Mouse (Mus musculus): Measurements from ENCODE around the gene Best3. TPM values are rescaled to one million over a fixed set of nuclear protein-coding genes. Genes with fewer than 3 reads are reported as not detected.
A peak's percentile ranks its signal among the peaks of the same experiment; 100 is the strongest.
"Not testable (repeated sequence)": the region's sequence is repeated elsewhere in the genome, so short reads cannot be mapped to it uniquely, and the experiment has no call there.

Best3 gene
- polyA plus RNA-seq, 1 experiment from 2014 or later = 0.48 TPM

DNA sequence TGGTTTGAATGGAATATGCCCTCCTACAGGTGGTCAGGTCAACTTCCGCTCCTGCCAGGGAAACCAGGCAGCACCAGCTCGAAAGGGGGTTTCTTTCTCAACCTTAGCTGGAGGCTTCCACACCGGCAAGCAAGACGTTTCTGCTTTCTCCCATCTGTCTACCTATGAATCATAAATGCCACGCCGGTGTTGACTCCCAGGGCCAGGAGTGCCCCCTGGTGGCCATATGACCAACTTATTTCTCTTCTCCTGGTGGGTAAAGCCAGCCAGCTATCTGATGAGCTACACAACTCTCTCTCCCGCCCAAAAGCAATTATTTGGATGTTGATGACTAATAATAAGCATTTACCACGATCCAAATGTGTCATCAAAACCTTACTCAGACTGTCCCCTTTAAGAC is 47.7 kb downstream of the Best3 start:
- ATAC-seq (ENCODE audit: insufficient number of reproducible peaks, insufficient read depth, low FRiP score, low TSS enrichment, low read depth) = peak; percentile 44; the same call in 1 of the 2 replicates
- no peaks in the 10 kb centered on the region for H3K9me3 ChIP-seq
- 22% methylated on average over 8 of the region's 8 CpGs for WGBS

DNA sequence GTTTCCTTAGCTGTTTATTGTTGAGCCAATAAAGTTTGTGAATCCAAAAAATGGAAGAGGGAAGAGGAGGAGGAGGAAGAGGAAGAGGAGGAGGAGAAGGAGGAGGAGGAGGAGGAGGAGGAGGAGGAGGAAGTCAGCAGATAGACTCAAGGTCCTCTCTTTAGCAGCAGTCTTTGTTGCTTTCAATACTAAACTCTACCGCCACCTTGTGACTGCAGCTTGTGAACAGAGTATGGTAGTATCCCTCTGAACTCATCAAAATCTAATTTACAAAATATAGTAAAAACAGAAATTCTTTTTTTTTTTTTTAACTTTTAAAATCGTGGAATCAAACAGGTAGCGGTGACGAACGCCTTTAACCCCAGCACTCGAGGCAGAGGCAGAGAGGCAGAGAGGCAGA is 54.2 kb downstream of the Best3 start:
- Histone ChIP-seq H3K4me1 (replicated peaks) (peaks cover 13% of the 10 kb centered on the region), H3K4me2 (no peak overlapping the region), H3K27ac (no peak overlapping the region), H3K9me3 (no peaks in the 10 kb centered on the region), H3K4me3 (replicated peaks) (no peak overlapping the region), H3K36me3 (no peaks in the 10 kb centered on the region), H3K9ac (replicated peaks) (no peak overlapping the region), H3K27me3 (no peaks in the 10 kb centered on the region)
- no peak for ATAC-seq (ENCODE audit: insufficient number of reproducible peaks, insufficient read depth, low FRiP score, low TSS enrichment, low read depth)
- 72% methylated on average over 6 of the region's 6 CpGs for WGBS

More for the DNA sequence above, 47.7 kb downstream of the Best3 start:
- Histone ChIP-seq H3K9ac (replicated peaks) (no peak overlapping the region), H3K4me3 (replicated peaks) (no peak overlapping the region), H3K4me1 (replicated peaks) (peaks cover 12% of the 10 kb centered on the region), H3K4me2 (no peak overlapping the region), H3K27me3 (no peaks in the 10 kb centered on the region), H3K36me3 (no peaks in the 10 kb centered on the region), H3K27ac (no peak overlapping the region)

DNA sequence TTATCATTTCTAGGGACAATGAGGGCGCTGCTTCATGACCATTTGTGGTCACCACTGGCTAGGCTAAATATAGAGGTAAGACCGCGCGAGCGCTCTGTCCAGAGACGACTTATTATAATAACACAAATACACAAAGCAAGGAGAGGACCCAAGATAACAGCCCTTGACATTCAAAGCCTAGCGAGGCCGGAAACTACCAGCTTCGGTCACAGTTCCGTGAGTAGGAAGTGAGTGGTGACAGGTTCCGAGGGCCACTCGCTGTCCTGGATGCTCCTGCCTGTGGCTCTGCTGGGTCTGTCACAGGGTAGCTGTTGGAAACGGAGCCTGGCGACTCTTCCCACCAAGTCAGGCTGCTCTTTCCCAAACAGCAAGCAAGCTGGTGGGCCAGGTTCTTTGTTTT is 56.2 kb downstream of the Best3 start:
- no peak overlapping the region for H3K9ac ChIP-seq (replicated peaks)
- no peak for ATAC-seq (ENCODE audit: insufficient number of reproducible peaks, insufficient read depth, low FRiP score, low TSS enrichment, low read depth)

DNA sequence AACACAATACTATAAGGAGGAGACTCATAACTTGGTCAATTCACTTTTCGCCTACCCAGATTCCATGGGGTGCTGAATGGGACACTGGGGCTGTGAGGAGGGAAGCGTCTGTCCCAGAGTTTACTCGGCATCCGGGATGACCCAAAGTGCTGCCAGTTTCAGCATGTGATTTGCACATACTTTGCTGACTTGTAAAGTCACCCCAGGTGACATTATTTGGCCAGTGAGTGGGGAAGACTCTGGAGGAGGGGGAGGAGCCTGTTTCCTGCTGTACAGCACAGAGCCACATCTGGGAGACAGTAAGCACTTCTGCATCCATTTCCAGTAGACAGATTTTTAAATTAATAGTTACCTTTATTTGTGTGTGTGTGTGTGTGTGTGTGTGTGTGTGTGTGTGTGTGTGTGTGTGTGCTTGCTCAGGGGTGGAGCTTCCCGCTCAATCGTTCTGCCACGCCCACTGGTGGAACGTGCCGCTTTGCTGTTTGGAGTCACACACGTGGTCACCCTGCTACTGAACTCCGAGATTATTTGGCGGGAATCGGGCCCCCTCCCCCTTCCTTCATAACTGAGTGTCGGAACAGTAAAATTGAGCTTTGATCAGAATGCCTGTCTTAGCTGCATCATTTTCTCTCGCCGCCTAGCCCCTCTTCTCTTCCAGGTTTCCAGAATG is 57.5 kb downstream of the Best3 start:
- not testable (repeated sequence) for H3K9ac ChIP-seq (replicated peaks); H3K9me3 ChIP-seq; H3K27ac ChIP-seq; H3K36me3 ChIP-seq; ATAC-seq (ENCODE audit: insufficient number of reproducible peaks, insufficient read depth, low FRiP score, low TSS enrichment, low read depth); H3K4me3 ChIP-seq (replicated peaks); H3K27me3 ChIP-seq
- Histone ChIP-seq H3K4me2 (peak overlapping the region; percentile 37), H3K4me1 (replicated peaks) (peaks cover 30% of the 10 kb centered on the region)
- WGBS = 47% methylated on average over 14 of the region's 16 CpGs

More for the DNA sequence above, 56.2 kb downstream of the Best3 start:
- Histone ChIP-seq H3K27ac (no peak overlapping the region), H3K36me3 (no peaks in the 10 kb centered on the region), H3K4me3 (replicated peaks) (no peak overlapping the region), H3K4me1 (replicated peaks) (peaks cover 27% of the 10 kb centered on the region), H3K4me2 (no peak overlapping the region), H3K9me3 (no peaks in the 10 kb centered on the region), H3K27me3 (no peaks in the 10 kb centered on the region)
- 92% methylated on average over 14 of the region's 14 CpGs for WGBS

DNA sequence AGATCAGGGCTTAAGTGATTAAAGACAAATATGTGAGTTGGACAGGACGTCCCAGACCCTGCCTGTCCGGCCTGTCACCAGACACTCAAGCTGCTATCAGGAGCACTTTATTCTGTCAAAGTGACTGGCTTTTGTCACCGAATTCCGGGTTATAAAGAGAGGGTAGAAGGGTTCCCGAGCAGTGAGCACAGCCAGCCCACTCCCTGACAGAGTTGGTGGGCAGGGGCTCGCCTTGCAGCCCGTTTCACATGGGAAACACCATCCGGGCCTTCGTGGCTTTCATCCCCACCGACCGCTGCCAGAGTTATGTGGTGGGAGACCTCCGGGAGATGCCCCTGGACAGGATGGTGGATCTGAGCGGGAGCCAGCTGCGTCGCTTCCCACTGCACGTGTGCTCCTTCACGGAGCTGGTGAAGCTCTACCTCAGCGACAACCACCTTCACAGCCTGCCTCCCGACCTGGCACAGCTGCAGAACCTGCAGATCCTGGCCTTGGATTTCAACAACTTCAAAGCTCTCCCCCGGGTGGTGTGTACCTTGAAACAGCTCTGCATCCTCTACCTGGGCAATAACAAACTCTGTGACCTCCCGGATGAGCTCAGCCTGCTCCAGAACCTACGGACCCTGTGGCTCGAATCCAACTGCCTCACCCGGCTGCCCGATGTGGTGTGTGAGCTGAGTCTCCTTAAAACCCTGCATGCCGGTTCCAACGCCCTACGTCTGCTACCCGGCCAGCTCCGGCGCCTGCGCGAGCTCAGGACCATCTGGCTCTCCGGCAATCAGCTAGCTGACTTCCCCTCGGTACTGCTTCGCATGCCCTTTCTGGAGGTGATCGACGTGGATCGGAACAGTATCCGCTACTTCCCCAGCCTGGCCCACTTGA is 59.3 kb downstream of the Best3 start, which contains the start of gene Lrrc10:
Lrrc10 (plus strand) TSS at position 167 of the 882 bp plus-strand sequence.
- H3K9ac ChIP-seq (replicated peaks) = peak within 1 kb of the TSS; percentile 28; the same call in 1 of the 2 replicates
- no peak for ATAC-seq (ENCODE audit: insufficient number of reproducible peaks, insufficient read depth, low FRiP score, low TSS enrichment, low read depth)

DNA sequence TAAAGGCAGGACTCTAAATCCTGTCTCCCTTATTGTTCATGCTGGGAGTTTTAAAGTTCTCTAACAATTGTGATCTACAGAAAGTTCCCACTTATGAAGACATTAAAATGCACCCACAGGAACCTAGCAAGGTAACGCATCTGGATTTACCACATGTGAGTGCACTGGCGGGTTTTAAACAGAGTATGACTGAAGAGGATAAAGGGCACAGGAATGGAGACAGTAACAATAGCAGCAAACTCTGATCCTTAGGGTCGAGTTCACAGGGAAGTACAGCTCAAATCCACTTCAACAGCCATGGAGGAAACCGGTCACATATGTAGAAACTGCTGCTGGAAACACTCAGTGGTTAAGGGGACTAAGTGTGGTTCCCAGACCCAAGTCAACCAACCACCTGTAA is 63.1 kb downstream of the Best3 start:
- H3K4me3 ChIP-seq (replicated peaks) = no peak overlapping the region
- H3K4me1 ChIP-seq (replicated peaks) = peaks cover 34% of the 10 kb centered on the region
- WGBS = 82% methylated on average over 4 of the region's 4 CpGs
- no peak for ATAC-seq (ENCODE audit: insufficient number of reproducible peaks, insufficient read depth, low FRiP score, low TSS enrichment, low read depth)
- H3K36me3 ChIP-seq = peaks cover 56% of the 10 kb centered on the region
- H3K9me3 ChIP-seq = no peaks in the 10 kb centered on the region
- no peak overlapping the region for H3K4me2 ChIP-seq
- H3K27me3 ChIP-seq = no peaks in the 10 kb centered on the region
- no peak overlapping the region for H3K9ac ChIP-seq (replicated peaks)
- no peak overlapping the region for H3K27ac ChIP-seq

More for the DNA sequence above, 59.3 kb downstream of the Best3 start, which contains the start of gene Lrrc10:
- H3K27ac ChIP-seq = no peak within 1 kb of the TSS
- no peaks in the 10 kb centered on the region for H3K9me3 ChIP-seq
- peaks cover 17% of the 10 kb centered on the region for H3K36me3 ChIP-seq
- H3K4me1 ChIP-seq (replicated peaks) = peaks cover 42% of the 10 kb centered on the region
- peak within 1 kb of the TSS; percentile 16; the same call in 1 of the 2 replicates for H3K4me3 ChIP-seq (replicated peaks)
- H3K4me2 ChIP-seq = peak within 1 kb of the TSS; percentile 46
- no peaks in the 10 kb centered on the region for H3K27me3 ChIP-seq
- 35% methylated on average over 40 of the region's 40 CpGs for WGBS

DNA sequence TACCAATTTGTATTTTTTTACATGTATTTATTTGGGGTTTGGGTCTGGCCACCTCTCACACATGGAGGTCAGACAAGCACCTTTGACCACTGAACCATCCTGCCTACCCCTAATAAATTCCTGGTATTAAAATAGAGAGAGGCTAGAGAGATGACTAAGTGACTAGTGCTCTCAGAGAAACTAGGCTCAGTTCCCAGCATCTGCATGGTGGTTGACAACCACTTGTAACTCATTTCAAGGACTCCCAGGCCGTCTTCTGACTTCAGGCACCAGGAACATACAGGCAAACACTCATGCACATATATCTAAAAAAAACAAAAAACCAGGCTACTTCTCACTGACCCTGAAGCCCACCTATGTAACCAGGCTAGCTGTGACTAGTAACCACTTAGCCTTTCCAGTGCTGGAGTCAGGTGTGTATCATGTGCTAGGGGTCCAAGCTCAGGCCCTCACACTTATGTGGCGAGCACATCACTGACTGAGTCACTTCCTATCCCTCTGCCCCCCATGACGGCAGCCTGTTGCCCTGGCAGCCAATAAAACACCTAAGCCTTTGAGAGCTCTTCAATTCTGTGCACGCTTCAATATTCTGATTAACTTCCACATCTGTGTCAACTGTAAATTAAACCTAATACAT is 64.0 kb downstream of the Best3 start:
- Histone ChIP-seq H3K4me3 (replicated peaks) (no peak overlapping the region), H3K27ac (no peak overlapping the region), H3K9ac (replicated peaks) (no peak overlapping the region), H3K9me3 (no peaks in the 10 kb centered on the region), H3K36me3 (peaks cover 64% of the 10 kb centered on the region), H3K4me2 (no peak overlapping the region), H3K4me1 (replicated peaks) (peaks cover 34% of the 10 kb centered on the region), H3K27me3 (no peaks in the 10 kb centered on the region)
- WGBS = 77% methylated on average over 4 of the region's 4 CpGs
- ATAC-seq (ENCODE audit: insufficient number of reproducible peaks, insufficient read depth, low FRiP score, low TSS enrichment, low read depth) = no peak

DNA sequence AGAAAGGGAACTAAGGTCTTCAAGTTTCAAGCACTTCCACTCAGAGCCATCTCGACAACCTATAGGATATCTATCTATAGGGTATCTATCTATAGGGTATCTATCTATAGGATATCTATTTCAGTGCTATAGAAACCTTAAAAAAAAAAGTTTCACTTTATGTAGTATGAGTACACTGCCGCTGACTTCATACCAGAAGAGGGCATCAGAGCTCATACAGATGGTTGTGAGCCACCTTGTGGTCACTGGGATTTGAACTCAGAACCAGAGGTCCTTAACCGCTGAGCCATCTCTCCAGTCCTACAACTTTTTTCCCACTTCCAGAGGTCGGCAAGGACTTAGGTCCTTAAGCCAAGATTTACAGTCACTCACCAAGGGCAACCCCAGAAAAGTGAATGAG is 69.6 kb downstream of the Best3 start:
- no peak for ATAC-seq (ENCODE audit: insufficient number of reproducible peaks, insufficient read depth, low FRiP score, low TSS enrichment, low read depth)

DNA sequence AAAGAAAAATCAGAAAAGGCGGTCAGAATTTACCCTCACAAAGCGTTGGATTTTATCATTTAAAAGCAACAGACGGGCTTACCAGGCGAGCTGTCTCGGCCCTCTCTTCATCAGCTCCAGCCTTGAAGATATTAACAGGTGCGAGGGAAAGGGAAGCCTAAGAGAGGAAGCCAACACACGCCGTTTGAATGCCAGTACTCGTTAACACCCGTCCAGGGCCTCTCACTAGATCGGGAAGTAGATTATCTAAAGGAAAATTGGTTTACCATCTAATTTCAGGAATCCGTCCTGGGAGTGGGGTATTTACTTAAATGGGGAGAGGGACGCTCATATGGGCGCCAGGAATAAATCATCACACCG is 76.8 kb downstream of the Best3 start:
- Histone ChIP-seq H3K4me1 (replicated peaks) (peaks cover 13% of the 10 kb centered on the region), H3K36me3 (peaks cover 43% of the 10 kb centered on the region), H3K27ac (peak overlapping the region; percentile 91), H3K9ac (replicated peaks) (peak overlapping the region; percentile 86), H3K27me3 (no peaks in the 10 kb centered on the region), H3K4me3 (replicated peaks) (peak overlapping the region; percentile 91), H3K9me3 (no peaks in the 10 kb centered on the region), H3K4me2 (peak overlapping the region; percentile 93)
- no peak for ATAC-seq (ENCODE audit: insufficient number of reproducible peaks, insufficient read depth, low FRiP score, low TSS enrichment, low read depth)
- 4% methylated on average over 15 of the region's 15 CpGs for WGBS

More for the DNA sequence above, 69.6 kb downstream of the Best3 start:
- Histone ChIP-seq H3K4me1 (replicated peaks) (peaks cover 8% of the 10 kb centered on the region), H3K36me3 (peaks cover 100% of the 10 kb centered on the region), H3K9ac (replicated peaks) (no peak overlapping the region), H3K9me3 (no peaks in the 10 kb centered on the region), H3K4me2 (no peak overlapping the region), H3K27ac (no peak overlapping the region), H3K27me3 (no peaks in the 10 kb centered on the region), H3K4me3 (replicated peaks) (no peak overlapping the region)
- 89% methylated on average over 4 of the region's 4 CpGs for WGBS

DNA sequence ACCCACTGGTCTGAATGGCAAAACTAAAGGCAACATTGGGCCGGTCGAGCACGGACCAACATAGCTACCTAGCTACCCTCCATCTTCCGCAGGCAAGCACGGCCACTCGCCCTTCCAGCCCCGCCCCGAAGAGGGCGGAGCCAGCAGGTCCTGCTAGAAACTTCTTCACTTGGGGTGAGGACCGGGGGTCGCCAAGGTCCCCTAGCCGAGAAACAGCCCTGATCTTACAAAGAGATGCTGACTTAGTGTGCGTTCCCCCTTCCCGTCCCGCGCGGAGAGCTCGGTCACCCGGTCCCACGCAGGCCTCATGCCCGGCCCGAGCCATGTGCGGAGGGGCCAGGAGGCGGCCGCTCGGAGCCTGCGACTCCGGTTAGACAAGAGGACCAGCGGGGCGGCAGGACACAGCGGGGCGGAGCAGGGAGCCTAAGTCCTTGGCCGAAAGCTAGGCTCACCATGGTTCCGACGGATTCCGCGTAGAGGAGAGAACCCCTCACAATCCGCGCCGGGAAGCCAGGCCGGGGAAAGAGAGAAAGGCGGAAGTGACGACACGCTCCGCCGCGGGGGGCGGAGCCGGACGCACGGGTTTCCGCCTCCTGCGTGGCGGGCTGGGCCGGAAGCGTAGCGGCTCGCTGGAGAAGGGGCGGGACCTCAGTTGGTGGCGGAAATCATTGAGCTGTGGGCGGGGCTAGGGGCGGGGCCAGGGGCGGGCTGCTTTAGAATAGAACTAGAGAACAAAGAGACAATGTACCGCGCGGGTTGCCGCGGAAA is 77.3 kb downstream of the Best3 start, which contains the start of gene Cct2:
Cct2 (minus strand) TSS at position 561 of the 768 bp plus-strand sequence.
- H3K4me3 ChIP-seq (replicated peaks) = peak within 1 kb of the TSS; percentile 91
- peaks cover 38% of the 10 kb centered on the region for H3K36me3 ChIP-seq
- peak within 1 kb of the TSS; percentile 86 for H3K9ac ChIP-seq (replicated peaks)
- H3K4me1 ChIP-seq (replicated peaks) = peaks cover 13% of the 10 kb centered on the region
- WGBS = 1% methylated on average over 67 of the region's 68 CpGs
- peak within 1 kb of the TSS; percentile 93 for H3K4me2 ChIP-seq
- no peaks in the 10 kb centered on the region for H3K27me3 ChIP-seq
- no peaks in the 10 kb centered on the region for H3K9me3 ChIP-seq
- peak; percentile 85 for ATAC-seq (ENCODE audit: insufficient number of reproducible peaks, insufficient read depth, low FRiP score, low TSS enrichment, low read depth)
- H3K27ac ChIP-seq = peak within 1 kb of the TSS; percentile 91

Measured in limb, embryonic 12.5 days (tissue).